Mouse (Mus musculus) ES-E14 (cell line): Measurements from ENCODE around the gene Zfp64. TPM values are rescaled to one million over a fixed set of nuclear protein-coding genes. Genes with fewer than 3 reads are reported as not detected.
A peak's percentile ranks its signal among the peaks of the same experiment; 100 is the strongest.

ENCODE experiments used
- DNase-seq: peaks from one replicate; pipeline ENCODE4 v3.0.0-alpha.2; 2013; ENCODE audit warnings: low read depth, low spot score
- H3K27ac ChIP-seq: 2 replicates; pipeline ENCODE4 v1.5.1; 2012; ENCODE audit warnings: low read depth, mild to moderate bottlenecking, low read length, moderate library complexity, mixed read lengths; ENCODE audit not compliant: poor library complexity, insufficient read depth, severe bottlenecking
- H3K36me3 ChIP-seq: 2 replicates; pipeline ENCODE4 v1.6.1; 2012; ENCODE audit warnings: mild to moderate bottlenecking, low read length, moderate library complexity, mixed read lengths; ENCODE audit not compliant: control insufficient read depth, poor library complexity, insufficient read depth, severe bottlenecking
- H3K4me1 ChIP-seq, 2 experiments: fragments of 150-350 bp in 1 of 2; sonication (generic) in 1 of 2; 2 replicates each; pipeline ENCODE4 v1.6.1; 2012; ENCODE audit warnings: low read length in 2 of 2, mild to moderate bottlenecking in 1 of 2, mixed read lengths in 1 of 2; ENCODE audit not compliant: control insufficient read depth in 2 of 2, insufficient read depth in 2 of 2, poor library complexity in 1 of 2
- H3K4me3 ChIP-seq, 2 experiments: fragments of 150-350 bp in 1 of 2; sonication (generic) in 1 of 2; 2 replicates each; pipeline ENCODE4 v1.5.1; 2012; ENCODE audit warnings: low read length in 2 of 2, low read depth in 1 of 2, mild to moderate bottlenecking in 1 of 2, mixed read lengths in 1 of 2; ENCODE audit not compliant: insufficient read depth in 1 of 2, poor library complexity in 1 of 2, severe bottlenecking in 1 of 2
- H3K9ac ChIP-seq: 2 replicates; pipeline ENCODE4 v1.6.1; 2012; ENCODE audit warnings: low read depth, mild to moderate bottlenecking, low read length, mixed read lengths; ENCODE audit not compliant: poor library complexity, insufficient read depth, severe bottlenecking
- H3K9me3 ChIP-seq: fragments of 150-350 bp; sonication (generic); 2 replicates; pipeline ENCODE4 v1.6.1; 2012; ENCODE audit warnings: low read depth, mild to moderate bottlenecking, low read length; ENCODE audit not compliant: control insufficient read depth, insufficient read depth
- CHD2 ChIP-seq: IDR thresholded peaks from 2 replicates; pipeline ENCODE4 v1.6.1; 2014; ENCODE audit warnings: mild to moderate bottlenecking, low read depth, low read length, inconsistent platforms
- HCFC1 ChIP-seq: IDR thresholded peaks from 2 replicates; pipeline ENCODE4 v1.6.1; 2012; ENCODE audit warnings: low read length, inconsistent platforms, borderline replicate concordance; ENCODE audit not compliant: insufficient read depth
- MAFK ChIP-seq: IDR thresholded peaks from 2 replicates; pipeline ENCODE4 v1.6.1; 2014; ENCODE audit warnings: mild to moderate bottlenecking, low read depth, low read length, inconsistent platforms; ENCODE audit not compliant: insufficient read depth
- ZC3H11A ChIP-seq: IDR thresholded peaks from 2 replicates; pipeline ENCODE4 v1.6.1; 2012; ENCODE audit warnings: low read depth, mild to moderate bottlenecking, inconsistent platforms, low read length, borderline replicate concordance
- ZNF384 ChIP-seq: IDR thresholded peaks from 2 replicates; pipeline ENCODE4 v1.6.1; 2012; ENCODE audit warnings: low read depth, low read length, inconsistent platforms
- in situ Hi-C, 2 experiments: fragments of 600-800 bp; cut with MboI; formaldehyde crosslinking; loops; one replicate each; pipeline ENCODE4 v1.15.1; 2025; ENCODE audit warnings: low sequenced_read_pairs in 2 of 2, inconsistent platforms in 1 of 2; ENCODE audit not compliant: unreplicated experiment in 2 of 2
- total RNA-seq: library from RNA; depleted of rRNA; stranded (reverse); fragments of 300-350 nt; gene quantifications from 2 replicates; pipeline ENCODE4 v1.2.3, GENCODE M21; 2012

Gene Zfp64
- total RNA-seq, 1 experiment, result 54.4 TPM

DNA sequence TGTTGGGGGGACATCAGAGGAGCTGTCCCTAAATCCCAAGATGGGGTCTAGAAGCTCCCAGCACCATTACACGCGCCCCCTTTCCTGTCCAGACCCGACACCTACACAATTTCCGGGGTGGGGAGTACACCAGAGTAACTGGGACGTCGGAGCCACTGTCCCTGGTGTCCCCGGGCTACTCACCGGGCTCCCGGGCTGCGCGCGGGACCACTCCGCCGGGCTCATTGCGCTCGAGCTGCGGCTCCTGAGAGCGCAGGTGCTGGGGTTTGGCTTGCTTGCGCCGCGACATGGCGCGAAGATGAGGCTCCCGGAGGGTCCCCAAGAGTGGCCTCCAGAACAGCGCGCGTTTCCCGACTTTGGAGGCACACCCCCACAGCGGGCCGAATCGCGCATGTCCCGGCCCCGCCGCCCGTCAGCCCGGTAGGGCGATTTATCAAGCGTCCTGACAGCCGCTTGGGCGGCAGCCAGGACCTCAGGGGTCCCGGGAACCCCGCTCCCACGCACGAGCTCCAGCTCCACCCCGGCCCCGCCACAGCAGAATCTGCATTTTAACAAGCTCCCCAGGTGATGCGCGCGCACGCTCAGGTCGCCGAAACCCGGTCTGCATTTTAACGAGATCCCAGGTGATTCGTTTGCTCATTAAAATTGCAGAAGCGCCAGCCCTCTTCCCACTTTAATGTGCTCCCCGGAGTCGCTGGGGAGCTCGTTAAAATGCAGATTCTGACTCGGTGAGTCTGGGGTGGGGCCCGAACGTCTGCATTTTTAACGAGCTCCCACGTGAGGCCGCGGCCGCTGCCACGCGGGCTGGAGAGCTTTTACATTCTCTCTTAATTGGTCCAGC, 43.1 kb downstream of the Zfp64 start:
- Histone ChIP-seq H3K9me3 (no peaks in the 10 kb centered on the region), H3K36me3 (no peaks in the 10 kb centered on the region), H3K4me1 (peaks cover 0 to 15% of the 10 kb centered on the region in 2 experiments; a peak in 2 of 4 replicates), H3K4me3 (peak overlapping the region; percentile 44 to 64), H3K27ac (no peak overlapping the region), H3K9ac (peak overlapping the region; percentile 60)
- DNase-seq, result no peak
- TF ChIP-seq MAFK (no peak), ZC3H11A (no peak), ZNF384 (no peak)
- in situ Hi-C loops, result no loop called here

DNA sequence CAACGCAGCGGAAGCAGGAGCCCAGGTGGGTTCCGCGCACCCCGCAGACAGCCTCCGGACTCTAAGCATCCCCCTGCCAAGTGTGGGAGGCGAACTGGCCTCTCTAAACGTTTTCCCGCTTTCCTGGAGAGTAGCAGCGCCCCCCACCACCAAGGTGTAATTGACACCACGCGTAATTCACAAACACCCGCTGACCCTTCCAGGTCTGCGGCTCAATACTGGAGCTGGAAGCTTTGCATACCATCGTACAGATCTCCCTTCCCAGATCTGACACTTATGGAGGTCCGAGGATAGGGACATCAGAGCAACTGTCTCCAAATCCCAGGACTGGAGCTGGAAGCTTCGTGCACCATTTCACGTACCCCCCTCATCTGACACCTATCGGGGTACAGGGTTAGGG, 43.9 kb downstream of the Zfp64 start:
- in situ Hi-C loops, result no loop called here
- no peak for DNase-seq
- TF ChIP-seq CHD2 (no peak), ZC3H11A (no peak), ZNF384 (no peak), HCFC1 (no peak), MAFK (no peak)
- Histone ChIP-seq H3K27ac (no peak overlapping the region), H3K4me1 (peaks cover 0 to 15% of the 10 kb centered on the region in 2 experiments; a peak in 2 of 4 replicates), H3K4me3 (peak overlapping the region; percentile 44 to 64; a peak in 2 of 4 replicates), H3K9me3 (no peaks in the 10 kb centered on the region), H3K36me3 (no peaks in the 10 kb centered on the region), H3K9ac (no peak overlapping the region)

DNA sequence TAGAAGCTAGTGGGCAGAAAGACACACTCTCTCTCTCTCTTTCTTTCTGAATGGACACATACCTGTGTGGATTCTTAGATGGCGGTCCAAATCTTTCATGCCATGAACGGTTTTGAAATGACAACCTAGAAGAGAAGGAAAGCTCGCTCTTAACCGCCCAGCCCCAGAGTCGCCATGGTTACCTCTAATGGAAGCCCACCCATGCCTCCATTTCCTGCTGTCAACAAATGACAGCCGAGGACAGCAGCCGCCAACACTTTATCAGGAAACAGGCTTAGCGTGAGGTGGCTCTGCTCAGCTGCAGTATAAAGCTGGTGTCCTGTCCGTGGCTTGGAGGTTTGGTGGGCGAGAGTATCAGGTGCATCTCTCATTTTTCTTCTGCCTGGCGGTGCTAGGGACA, 49.4 kb downstream of the Zfp64 start:
- no peak for DNase-seq
- Histone ChIP-seq H3K9me3 (no peaks in the 10 kb centered on the region), H3K27ac (no peak overlapping the region), H3K4me1 (peaks cover 0 to 16% of the 10 kb centered on the region in 2 experiments; a peak in 2 of 4 replicates), H3K36me3 (no peaks in the 10 kb centered on the region), H3K4me3 (no peak overlapping the region), H3K9ac (no peak overlapping the region)
- in situ Hi-C loops, result no loop called here
- TF ChIP-seq ZC3H11A, result no peak
- TF ChIP-seq CHD2, result no peak
- TF ChIP-seq ZNF384, result no peak
- no peak for TF ChIP-seq MAFK
- no peak for TF ChIP-seq HCFC1

DNA sequence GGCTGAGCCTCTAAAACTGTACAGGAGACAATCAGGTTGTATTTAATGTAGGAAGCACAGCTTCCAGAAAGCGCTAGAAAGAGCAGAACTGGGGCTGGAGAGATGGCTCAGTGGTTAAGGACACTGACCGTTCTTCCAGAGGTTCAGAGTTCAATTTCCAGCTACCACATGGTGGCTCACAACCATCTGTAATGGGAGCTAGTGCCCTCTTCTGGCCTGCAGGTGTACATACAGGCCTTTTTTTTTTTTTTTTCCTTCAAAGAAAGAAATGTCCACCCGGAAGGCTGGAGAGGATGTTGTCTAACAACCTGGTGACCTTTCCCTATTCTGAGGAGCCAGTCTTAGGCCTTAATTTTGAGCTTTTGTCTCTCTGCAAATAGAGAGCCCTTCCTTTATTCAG, 50.5 kb downstream of the Zfp64 start:
- in situ Hi-C loops, result no loop called here
- H3K9ac ChIP-seq, result no peak overlapping the region

DNA sequence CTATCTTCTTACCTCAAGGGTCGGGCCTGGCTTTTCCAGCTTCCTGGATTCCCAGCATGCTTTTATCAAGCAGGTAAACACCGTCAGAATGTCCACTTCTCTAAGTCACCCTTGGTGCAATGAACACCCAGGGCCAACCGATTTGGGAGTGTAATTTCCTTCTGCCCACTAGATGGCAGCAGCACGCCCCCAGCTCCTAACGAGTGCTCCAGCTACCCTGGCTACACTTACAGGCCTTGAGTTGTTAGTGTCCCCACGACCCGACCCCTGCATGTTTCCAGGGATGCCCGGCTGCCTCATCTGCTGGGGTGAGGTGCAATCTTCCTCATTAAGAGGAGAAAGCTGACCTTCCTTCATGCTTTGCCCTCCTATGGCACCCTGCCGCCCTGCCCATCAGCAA, 51.2 kb downstream of the Zfp64 start:
- no peak overlapping the region for H3K27ac ChIP-seq
- in situ Hi-C loops, result no loop called here

More for the DNA sequence above, 50.5 kb downstream of the Zfp64 start:
- Histone ChIP-seq H3K36me3 (no peaks in the 10 kb centered on the region), H3K4me1 (peaks cover 0 to 11% of the 10 kb centered on the region in 2 experiments; a peak in 2 of 4 replicates), H3K9me3 (no peaks in the 10 kb centered on the region), H3K27ac (no peak overlapping the region), H3K4me3 (no peak overlapping the region)
- no peak for DNase-seq
- peak; percentile 98 for TF ChIP-seq ZNF384
- no peak for TF ChIP-seq HCFC1
- no peak for TF ChIP-seq MAFK

More for the DNA sequence above, 51.2 kb downstream of the Zfp64 start:
- peak; percentile 77 for DNase-seq
- Histone ChIP-seq H3K4me1 (peaks cover 0 to 11% of the 10 kb centered on the region in 2 experiments; a peak in 2 of 4 replicates), H3K36me3 (no peaks in the 10 kb centered on the region), H3K9ac (no peak overlapping the region), H3K9me3 (no peaks in the 10 kb centered on the region), H3K4me3 (no peak overlapping the region)
- TF ChIP-seq CHD2 (no peak), ZC3H11A (no peak), MAFK (no peak), HCFC1 (no peak), ZNF384 (no peak)
